Mouse (Mus musculus): ENCODE measurements around the gene Ddb1.
A peak's percentile ranks its signal among the peaks of the same experiment; 100 is the strongest.

Gene Ddb1

DNA sequence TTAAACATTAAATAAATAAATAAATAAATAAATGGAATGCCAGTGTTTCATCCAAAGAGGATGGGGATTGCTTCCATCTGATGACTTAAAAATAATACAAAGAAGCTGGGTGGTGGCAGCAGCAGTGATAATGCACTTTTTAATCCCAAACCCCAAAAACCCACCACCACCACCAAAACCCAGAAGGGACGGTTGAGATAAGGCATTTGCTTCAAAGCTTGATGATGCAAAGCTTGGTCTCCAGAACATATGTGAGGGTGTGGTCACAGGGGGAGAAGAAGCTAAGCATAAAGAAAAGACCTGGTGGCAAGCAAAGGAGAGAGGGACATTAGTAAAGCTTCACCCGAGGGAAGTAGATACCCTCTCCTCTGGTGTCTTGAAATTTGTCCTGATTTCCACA lies 56.8 kb downstream of the Ddb1 start:
- DNase-seq (ENCODE audit: low spot score), result no peak

DNA sequence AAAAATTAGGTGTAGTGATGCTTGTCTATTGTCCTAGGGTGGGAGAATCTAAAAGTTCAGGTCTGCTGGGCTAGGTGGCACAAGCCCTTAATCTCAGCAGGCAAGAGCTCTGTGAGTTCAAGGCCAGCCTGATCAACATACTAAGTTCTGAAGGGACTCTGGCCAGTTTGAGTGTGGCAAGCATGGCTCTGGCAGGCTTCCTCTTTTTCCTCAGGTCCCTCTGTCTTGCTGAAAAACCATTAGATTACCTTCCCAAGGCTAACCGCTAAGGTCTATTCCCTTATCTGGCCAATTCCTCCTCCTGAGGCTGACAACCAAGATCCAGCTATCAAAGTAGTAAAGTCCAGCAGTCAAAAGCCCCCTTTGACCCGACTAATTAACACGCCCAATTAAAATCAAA lies 57.5 kb downstream of the Ddb1 start:
- no peak for DNase-seq (ENCODE audit: low spot score)

DNA sequence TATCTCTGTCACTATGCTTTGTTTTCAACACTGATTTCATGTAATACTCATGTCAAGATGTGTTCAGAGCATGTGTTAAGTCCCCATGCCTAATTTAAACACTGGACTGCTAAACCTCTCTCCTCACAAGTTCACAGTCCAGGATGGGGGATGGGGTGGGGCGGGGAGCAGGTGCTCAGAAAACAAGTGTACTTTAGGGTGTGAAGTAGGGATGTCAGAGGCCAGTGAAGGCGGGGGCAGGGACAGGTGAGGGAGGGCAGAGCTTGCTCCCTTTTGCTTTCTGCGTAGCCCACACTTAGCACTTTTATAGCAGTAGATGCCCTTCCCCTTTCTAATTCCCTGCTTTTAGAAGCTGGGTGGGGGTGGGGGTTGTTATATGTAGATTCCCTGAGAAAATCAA lies 60.0 kb downstream of the Ddb1 start:
- DNase-seq (ENCODE audit: low spot score), result no peak

DNA sequence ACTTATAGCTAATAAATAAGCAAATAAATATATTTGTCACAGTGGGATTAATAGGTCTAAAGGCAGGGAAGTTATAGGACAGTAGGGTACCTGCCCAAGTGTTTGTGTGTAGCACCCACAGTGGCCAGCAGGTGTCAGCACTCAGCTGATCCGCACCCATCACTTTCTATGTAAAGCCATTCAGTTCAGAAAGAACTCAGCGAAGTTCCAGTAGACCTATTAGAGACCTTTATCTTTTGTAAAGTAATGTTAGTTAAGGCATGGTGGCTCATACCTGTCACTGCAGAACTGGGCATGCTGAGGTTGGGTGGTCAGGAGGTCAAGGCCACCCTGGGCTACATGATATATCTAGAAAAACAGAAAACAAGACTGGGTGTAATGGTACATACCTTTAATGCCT lies 60.4 kb downstream of the Ddb1 start:
- peak; percentile 56 for DNase-seq (ENCODE audit: low spot score)

DNA sequence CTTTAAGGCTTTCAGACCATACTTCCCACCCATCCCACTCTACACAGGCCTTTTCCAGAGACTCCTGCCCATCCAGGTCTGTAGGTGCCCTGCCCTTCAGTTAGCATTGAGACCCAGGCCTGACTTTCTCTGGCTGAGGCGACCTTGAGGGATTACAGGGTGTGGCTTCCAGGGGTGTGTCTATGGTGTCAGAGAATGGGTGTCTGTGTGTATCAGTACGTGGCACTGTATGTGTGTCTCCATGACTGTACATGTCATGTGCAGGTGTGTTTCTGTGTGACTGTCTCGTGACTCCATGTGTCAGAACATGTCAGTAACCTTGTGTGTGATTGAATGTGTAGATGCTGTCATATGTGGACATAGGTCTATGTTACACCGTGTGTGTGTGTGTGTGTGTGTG lies 66.2 kb downstream of the Ddb1 start:
- no peak for DNase-seq (ENCODE audit: low spot score)

DNA sequence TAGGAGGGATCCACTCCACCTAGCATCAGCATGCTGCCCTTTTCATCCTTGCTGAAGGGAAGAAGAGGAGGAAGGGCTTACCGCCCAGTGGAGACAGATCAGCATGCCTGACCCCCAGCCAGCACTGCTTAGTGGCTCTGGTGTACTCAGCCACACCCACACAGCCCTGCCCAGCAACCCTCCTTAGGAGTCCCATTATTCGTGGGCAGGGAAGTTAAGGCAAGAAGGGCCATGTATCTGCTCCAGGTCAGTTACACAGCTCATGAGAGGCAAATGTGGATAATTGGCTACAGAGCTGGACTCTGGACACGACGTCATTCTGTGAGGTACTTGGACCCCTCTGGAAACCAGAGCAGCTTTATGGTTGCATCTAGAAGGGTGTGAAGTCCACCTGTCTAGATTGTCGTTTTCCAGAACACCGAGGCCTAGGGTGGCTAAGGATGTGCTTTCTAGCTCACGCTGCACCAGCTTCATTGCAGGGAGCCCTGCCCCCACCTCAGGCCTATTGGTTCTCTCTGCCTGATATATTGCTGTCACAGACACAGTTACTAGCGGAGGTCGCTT lies 66.8 kb downstream of the Ddb1 start:
- no peak for DNase-seq (ENCODE audit: low spot score)

DNA sequence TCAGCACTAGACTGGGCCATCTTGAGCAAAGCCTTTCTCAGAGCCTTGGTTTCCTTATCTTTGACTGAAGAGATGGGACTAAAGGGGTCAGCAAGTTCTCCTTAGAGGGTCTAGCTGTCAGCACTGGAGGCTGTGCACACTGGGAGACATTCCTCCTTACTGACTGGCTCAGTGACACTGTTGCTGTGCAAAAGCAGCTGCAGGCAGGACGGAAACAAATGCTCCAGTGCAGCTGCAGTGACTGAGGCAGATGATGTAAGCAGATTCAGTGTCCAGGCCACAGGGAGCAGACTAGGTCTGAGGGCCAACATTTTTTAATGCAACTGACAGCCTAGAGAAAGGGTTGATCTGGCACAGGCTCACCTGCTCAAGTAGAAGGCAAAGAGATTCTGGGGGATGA lies 68.1 kb downstream of the Ddb1 start:
- DNase-seq (ENCODE audit: low spot score), result no peak

DNA sequence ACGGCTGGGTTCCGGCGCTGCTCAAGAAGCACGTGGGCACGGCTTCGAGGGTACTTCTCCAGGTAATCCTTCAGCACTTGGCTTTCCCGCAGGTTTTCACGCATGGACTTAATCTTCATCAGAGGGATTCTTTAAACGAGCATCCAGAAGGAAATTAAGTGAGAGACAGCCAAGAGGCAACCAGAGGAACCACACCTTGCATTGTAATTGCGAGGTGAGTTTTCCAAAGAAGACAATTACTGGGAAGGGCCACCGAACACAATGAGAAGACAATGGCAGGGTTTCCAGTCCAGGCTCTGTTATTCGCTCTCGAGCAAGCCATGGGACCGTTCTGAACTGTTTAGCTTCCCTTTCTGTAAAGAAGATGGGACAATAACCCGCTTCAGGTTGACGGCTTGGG lies 71.5 kb downstream of the Ddb1 start:
- no peak for DNase-seq (ENCODE audit: low spot score)

DNA sequence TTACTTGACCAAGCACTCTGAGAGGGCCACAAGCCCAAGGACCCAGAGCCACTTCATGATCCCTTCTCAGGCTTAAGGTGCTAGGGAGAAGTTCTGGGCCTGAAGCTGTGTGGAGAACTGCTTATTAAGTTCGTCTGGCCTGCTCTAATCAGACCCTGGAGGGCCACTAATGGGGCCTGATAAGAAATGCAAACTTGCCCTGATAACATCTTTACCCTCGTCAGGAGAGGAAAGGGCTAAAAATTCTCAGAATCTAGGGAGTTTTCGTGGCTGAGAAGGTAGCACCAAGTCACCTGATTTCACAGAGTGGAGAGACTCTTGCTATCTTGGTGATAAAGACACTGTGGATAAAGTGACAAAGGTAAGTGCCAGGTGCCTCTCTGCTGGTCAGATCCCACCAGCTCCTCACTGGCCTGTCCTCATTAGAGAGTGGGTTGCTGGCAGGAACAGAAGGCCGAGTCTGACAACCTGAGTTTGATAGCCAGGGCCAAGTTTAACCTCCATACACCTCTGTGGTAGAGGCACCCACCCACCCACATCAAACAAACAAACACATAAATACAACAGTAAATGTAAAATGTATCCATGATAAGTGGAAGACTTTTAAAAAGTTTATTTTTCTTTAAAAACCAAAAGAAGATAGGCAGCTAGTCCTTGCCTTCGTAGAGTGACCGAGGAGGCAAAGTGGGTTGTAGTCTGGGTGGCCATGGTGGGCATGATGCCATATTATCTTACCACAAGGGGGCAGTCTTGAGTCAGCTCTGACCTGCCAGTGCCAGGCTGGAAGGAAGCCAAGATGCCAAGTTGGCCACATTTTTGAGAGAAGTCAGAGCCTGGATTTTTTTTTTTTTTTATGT lies 73.0 kb downstream of the Ddb1 start, which contains the start of gene Pga5:
Gene Pga5, minus strand, starts transcription at position 157 of the 857 bp plus-strand sequence.
- DNase-seq (ENCODE audit: low spot score), result peak; percentile 89

DNA sequence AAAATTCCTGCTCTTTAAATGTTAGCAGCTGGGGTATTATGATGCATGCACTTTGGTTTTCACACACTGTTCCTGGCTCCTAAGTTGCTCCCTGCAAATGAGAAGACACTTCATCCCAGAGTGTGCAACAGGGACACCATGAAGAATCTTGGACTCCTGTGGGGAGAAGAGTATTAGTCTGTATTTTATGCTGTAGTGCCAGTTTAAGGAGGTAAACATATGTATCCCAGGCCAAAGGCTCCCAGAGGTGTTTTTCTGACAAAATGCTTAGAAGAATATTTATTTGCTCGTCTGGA lies 73.6 kb downstream of the Ddb1 start:
- no peak for DNase-seq (ENCODE audit: low spot score)

Measured in urinary bladder, postnatal 25 days (tissue).